Mouse (Mus musculus) liver, adult (tissue): ENCODE measurements around the gene Tnk2.
A peak's percentile ranks its signal among the peaks of the same experiment; 100 is the strongest.

Experiments
- GATA4 ChIP-seq: IDR thresholded peaks from 2 replicates; pipeline ENCODE4 v1.6.1; 2014; ENCODE audit warnings: mild to moderate bottlenecking, low read length; ENCODE audit not compliant: insufficient replicate concordance

The Tnk2 gene

GRCm38 (mm10) chr16:32664211-32664610 lies 20.5 kb downstream of the Tnk2 start:
- TF ChIP-seq GATA4 = no peak

- peak; percentile 39; the same call in 1 of the 2 replicates for TF ChIP-seq GATA4
These were observed 22.4 kb downstream of the Tnk2 start for GRCm38 (mm10) chr16:32665851-32666665.

GRCm38 (mm10) chr16:32666671-32667551 lies 23.2 kb downstream of the Tnk2 start:
- no peak for TF ChIP-seq GATA4

GRCm38 (mm10) chr16:32667552-32667872 lies 23.8 kb downstream of the Tnk2 start:
- TF ChIP-seq GATA4 = no peak

GRCm38 (mm10) chr16:32668030-32668429 lies 24.4 kb downstream of the Tnk2 start:
- no peak for TF ChIP-seq GATA4

- no peak for TF ChIP-seq GATA4
These were observed 24.8 kb downstream of the Tnk2 start for GRCm38 (mm10) chr16:32668472-32668871.

GRCm38 (mm10) chr16:32669243-32669642 lies 25.6 kb downstream of the Tnk2 start:
- TF ChIP-seq GATA4 = no peak

GRCm38 (mm10) chr16:32670354-32671124 lies 26.9 kb downstream of the Tnk2 start:
- peak; percentile 18; the same call in 1 of the 2 replicates for TF ChIP-seq GATA4

- TF ChIP-seq GATA4 = no peak
These were observed 27.7 kb downstream of the Tnk2 start for GRCm38 (mm10) chr16:32671206-32671887.

- no peak for TF ChIP-seq GATA4
These were observed 28.6 kb downstream of the Tnk2 start for GRCm38 (mm10) chr16:32672250-32672649.

- no peak; the same call in 1 of the 2 replicates for TF ChIP-seq GATA4
These were observed 29.3 kb downstream of the Tnk2 start for GRCm38 (mm10) chr16:32672861-32673560.

GRCm38 (mm10) chr16:32674121-32674740 lies 30.6 kb downstream of the Tnk2 start:
- no peak for TF ChIP-seq GATA4

GRCm38 (mm10) chr16:32677040-32677700 lies 33.5 kb downstream of the Tnk2 start:
- TF ChIP-seq GATA4 = no peak

GRCm38 (mm10) chr16:32677903-32678302 lies 34.2 kb downstream of the Tnk2 start:
- no peak for TF ChIP-seq GATA4

GRCm38 (mm10) chr16:32678812-32679211 lies 35.1 kb downstream of the Tnk2 start:
- TF ChIP-seq GATA4 = no peak
